Mouse (Mus musculus) ES-E14 (cell line): ENCODE results near the gene Nanos3. TPM values are rescaled to one million over a fixed set of nuclear protein-coding genes. Genes with fewer than 3 reads are reported as not detected.

ENCODE experiments used
- DNase-seq: peaks from one replicate; pipeline ENCODE4 v3.0.0-alpha.2; 2013; ENCODE audit warnings: low read depth, low spot score
- H3K27ac ChIP-seq: 2 replicates; pipeline ENCODE4 v1.5.1; 2012; ENCODE audit warnings: low read depth, mild to moderate bottlenecking, low read length, moderate library complexity, mixed read lengths; ENCODE audit not compliant: poor library complexity, insufficient read depth, severe bottlenecking
- H3K36me3 ChIP-seq: 2 replicates; pipeline ENCODE4 v1.6.1; 2012; ENCODE audit warnings: mild to moderate bottlenecking, low read length, moderate library complexity, mixed read lengths; ENCODE audit not compliant: control insufficient read depth, poor library complexity, insufficient read depth, severe bottlenecking
- H3K4me1 ChIP-seq, 2 experiments: fragments of 150-350 bp in 1 of 2; sonication (generic) in 1 of 2; 2 replicates each; pipeline ENCODE4 v1.6.1; 2012; ENCODE audit warnings: low read length in 2 of 2, mild to moderate bottlenecking in 1 of 2, mixed read lengths in 1 of 2; ENCODE audit not compliant: control insufficient read depth in 2 of 2, insufficient read depth in 2 of 2, poor library complexity in 1 of 2
- H3K4me3 ChIP-seq, 2 experiments: fragments of 150-350 bp in 1 of 2; sonication (generic) in 1 of 2; 2 replicates each; pipeline ENCODE4 v1.5.1; 2012; ENCODE audit warnings: low read length in 2 of 2, low read depth in 1 of 2, mild to moderate bottlenecking in 1 of 2, mixed read lengths in 1 of 2; ENCODE audit not compliant: insufficient read depth in 1 of 2, poor library complexity in 1 of 2, severe bottlenecking in 1 of 2
- H3K9ac ChIP-seq: 2 replicates; pipeline ENCODE4 v1.6.1; 2012; ENCODE audit warnings: low read depth, mild to moderate bottlenecking, low read length, mixed read lengths; ENCODE audit not compliant: poor library complexity, insufficient read depth, severe bottlenecking
- H3K9me3 ChIP-seq: fragments of 150-350 bp; sonication (generic); 2 replicates; pipeline ENCODE4 v1.6.1; 2012; ENCODE audit warnings: low read depth, mild to moderate bottlenecking, low read length; ENCODE audit not compliant: control insufficient read depth, insufficient read depth
- CHD2 ChIP-seq: IDR thresholded peaks from 2 replicates; pipeline ENCODE4 v1.6.1; 2014; ENCODE audit warnings: mild to moderate bottlenecking, low read depth, low read length, inconsistent platforms
- HCFC1 ChIP-seq: IDR thresholded peaks from 2 replicates; pipeline ENCODE4 v1.6.1; 2012; ENCODE audit warnings: low read length, inconsistent platforms, borderline replicate concordance; ENCODE audit not compliant: insufficient read depth
- MAFK ChIP-seq: IDR thresholded peaks from 2 replicates; pipeline ENCODE4 v1.6.1; 2014; ENCODE audit warnings: mild to moderate bottlenecking, low read depth, low read length, inconsistent platforms; ENCODE audit not compliant: insufficient read depth
- ZC3H11A ChIP-seq: IDR thresholded peaks from 2 replicates; pipeline ENCODE4 v1.6.1; 2012; ENCODE audit warnings: low read depth, mild to moderate bottlenecking, inconsistent platforms, low read length, borderline replicate concordance
- ZNF384 ChIP-seq: IDR thresholded peaks from 2 replicates; pipeline ENCODE4 v1.6.1; 2012; ENCODE audit warnings: low read depth, low read length, inconsistent platforms
- in situ Hi-C, 2 experiments: fragments of 600-800 bp; cut with MboI; formaldehyde crosslinking; loops; one replicate each; pipeline ENCODE4 v1.15.1; 2025; ENCODE audit warnings: low sequenced_read_pairs in 2 of 2, inconsistent platforms in 1 of 2; ENCODE audit not compliant: unreplicated experiment in 2 of 2
- total RNA-seq: library from RNA; depleted of rRNA; stranded (reverse); fragments of 300-350 nt; gene quantifications from 2 replicates; pipeline ENCODE4 v1.2.3, GENCODE M21; 2012

Gene Nanos3
- total RNA-seq, 1 experiment: 7.0 TPM

GRCm38 (mm10) chr8:84197922-84198774 lies 13.1 kb upstream of the Nanos3 start:
- in situ Hi-C loops: no loop called here
- no peak for TF ChIP-seq ZNF384
- no peak for TF ChIP-seq MAFK
- no peak for TF ChIP-seq ZC3H11A
- no peak for TF ChIP-seq CHD2
- no peak for TF ChIP-seq HCFC1
- peak overlapping the region; percentile 66 to 68 for H3K4me3 ChIP-seq
- peak overlapping the region; percentile 95 for H3K27ac ChIP-seq
- peaks cover 10 to 32% of the 10 kb centered on the region in 2 experiments; a peak in 3 of 4 replicates for H3K4me1 ChIP-seq
- peak; percentile 77 for DNase-seq
- no peaks in the 10 kb centered on the region; the same call in 1 of the 2 replicates for H3K36me3 ChIP-seq
- peak overlapping the region; percentile 62; the same call in 1 of the 2 replicates for H3K9ac ChIP-seq
- no peaks in the 10 kb centered on the region for H3K9me3 ChIP-seq

- peaks cover 7 to 30% of the 10 kb centered on the region in 2 experiments; a peak in 3 of 4 replicates for H3K4me1 ChIP-seq
Observed at GRCm38 (mm10) chr8:84197141-84197921, 12.3 kb upstream of the Nanos3 start.

GRCm38 (mm10) chr8:84194224-84194743 lies 9.3 kb upstream of the Nanos3 start:
- H3K4me3 ChIP-seq: no peak overlapping the region
- TF ChIP-seq ZNF384 (no peak), CHD2 (0 out of 2 replicates have a peak, but pooled peaks have one; percentile 1), HCFC1 (no peak)
- no peak overlapping the region for H3K9ac ChIP-seq
- H3K4me1 ChIP-seq: peaks cover 7 to 22% of the 10 kb centered on the region in 2 experiments; a peak in 3 of 4 replicates
- no peaks in the 10 kb centered on the region for H3K36me3 ChIP-seq
- no peak for DNase-seq
- H3K27ac ChIP-seq: peak overlapping the region; percentile 56
- H3K9me3 ChIP-seq: no peaks in the 10 kb centered on the region
- in situ Hi-C loops: no loop called here

More at GRCm38 (mm10) chr8:84197141-84197921, 12.3 kb upstream of the Nanos3 start:
- Histone ChIP-seq H3K9me3 (no peaks in the 10 kb centered on the region), H3K9ac (peak overlapping the region; percentile 83), H3K4me3 (peak overlapping the region; percentile 66 to 68), H3K36me3 (no peaks in the 10 kb centered on the region; the same call in 1 of the 2 replicates), H3K27ac (peak overlapping the region; percentile 95)
- TF ChIP-seq MAFK (no peak), CHD2 (no peak), ZC3H11A (no peak)
- DNase-seq: no peak
- in situ Hi-C loops: no loop called here

GRCm38 (mm10) chr8:84193566-84193965 lies 8.5 kb upstream of the Nanos3 start:
- no peak overlapping the region; a peak in 1 of 4 replicates for H3K4me3 ChIP-seq
- H3K4me1 ChIP-seq: peaks cover 7 to 19% of the 10 kb centered on the region in 2 experiments; a peak in 3 of 4 replicates
- H3K9me3 ChIP-seq: no peaks in the 10 kb centered on the region
- peak overlapping the region; percentile 97; the same call in 1 of the 2 replicates for H3K27ac ChIP-seq
- no peaks in the 10 kb centered on the region for H3K36me3 ChIP-seq
- TF ChIP-seq CHD2 (no peak), ZC3H11A (no peak), MAFK (no peak), ZNF384 (no peak), HCFC1 (no peak)
- in situ Hi-C loops: no loop called here
- DNase-seq: no peak
- no peak overlapping the region for H3K9ac ChIP-seq
